Mouse (Mus musculus) ZHBTc4 (cell line): Measurements from ENCODE around the gene Ackr4.
A peak's percentile ranks its signal among the peaks of the same experiment; 100 is the strongest.

ENCODE experiments used
- DNase-seq: peaks from one replicate; pipeline ENCODE4 v3.0.0-alpha.2; 2011; ENCODE audit warnings: low read depth, low spot score

The Ackr4 gene

DNA sequence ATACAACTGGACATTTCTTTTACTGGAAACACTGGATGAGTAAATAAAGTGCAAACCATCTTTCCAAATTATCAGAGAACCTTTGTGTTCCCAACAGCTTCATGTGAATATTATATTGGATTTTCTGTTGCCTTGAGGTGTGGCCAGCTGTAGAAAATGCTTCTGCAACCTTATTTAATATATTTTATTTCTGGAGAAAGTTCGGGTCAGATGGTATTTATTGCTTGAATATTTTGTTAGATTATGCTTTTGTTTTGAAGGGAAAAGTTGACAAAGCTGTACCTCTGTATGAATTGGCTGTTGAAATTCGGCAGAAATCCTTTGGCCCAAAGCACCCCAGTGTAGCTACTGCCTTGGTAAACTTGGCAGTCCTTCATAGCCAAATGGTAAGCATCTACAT, 86.4 kb downstream of the Ackr4 start, which contains the start of gene Gm28305:
TSS of gene Gm28305 (plus strand) at position 301 of the 400 bp plus-strand sequence.
- DNase-seq: no peak

DNA sequence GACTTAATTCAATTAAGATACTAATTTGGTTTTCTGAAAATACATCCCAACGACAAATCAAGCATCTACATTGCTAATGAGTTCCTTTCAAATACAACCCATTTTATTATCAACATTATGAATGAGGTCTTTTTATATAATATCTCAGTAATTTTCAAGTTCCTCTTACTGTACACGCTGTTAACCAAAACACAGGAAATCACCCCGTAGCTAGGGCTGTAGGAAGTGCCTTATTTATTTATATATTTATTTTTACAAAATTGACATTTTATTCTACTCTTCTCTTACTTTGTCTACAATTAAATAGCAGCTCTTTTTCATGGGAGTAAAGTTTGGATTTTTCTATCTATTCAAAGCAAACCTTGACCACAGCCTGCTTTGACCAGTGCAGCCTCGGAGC, 87.0 kb downstream of the Ackr4 start:
- no peak for DNase-seq

GRCm38 (mm10) chr9:104039031-104039695, 87.6 kb downstream of the Ackr4 start:
- peak; percentile 58 for DNase-seq

DNA sequence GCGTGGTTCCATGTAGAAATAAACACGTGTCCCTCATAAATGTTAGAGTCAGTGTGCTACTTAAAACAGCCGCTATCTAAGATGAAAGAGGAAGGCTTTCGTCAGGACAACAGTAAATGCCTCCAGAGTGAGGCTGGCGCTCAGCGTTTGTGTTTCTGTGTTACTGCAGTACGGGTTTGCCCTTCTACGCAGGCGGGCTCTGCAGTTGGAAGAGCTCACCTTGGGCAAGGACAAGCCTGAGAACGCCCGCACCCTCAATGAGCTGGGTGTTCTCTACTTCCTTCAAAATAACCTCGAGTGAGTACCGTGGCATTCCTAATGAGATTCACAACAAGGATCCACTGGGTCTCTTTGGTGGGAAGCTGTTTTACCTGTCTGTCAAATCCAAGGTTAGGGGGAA, 88.5 kb downstream of the Ackr4 start:
- DNase-seq: peak; percentile 50

GRCm38 (mm10) chr9:104035261-104036015, 91.3 kb downstream of the Ackr4 start:
- DNase-seq: peak; percentile 95

- DNase-seq: no peak
These were observed 92.0 kb downstream of the Ackr4 start for GRCm38 (mm10) chr9:104034718-104035117.

DNA sequence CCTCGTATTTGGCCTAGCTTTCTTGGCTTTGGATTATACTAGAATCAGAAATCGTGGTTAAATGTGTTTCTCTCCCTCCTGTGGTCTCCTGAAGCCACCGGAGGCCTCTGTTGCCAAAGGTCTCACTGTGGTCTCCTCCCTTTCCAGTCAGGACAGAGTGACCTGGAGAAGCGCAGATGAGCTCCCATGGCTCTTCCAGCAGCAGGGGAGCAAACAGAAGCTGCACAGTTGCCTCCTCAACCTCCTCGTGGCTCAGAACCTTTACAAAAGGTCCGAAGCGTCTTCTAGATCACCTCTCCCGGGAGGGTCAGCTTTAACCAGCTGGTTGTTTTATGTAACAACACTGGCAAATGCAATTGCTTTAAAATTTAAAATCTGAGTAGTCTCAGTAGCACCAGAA, 92.5 kb downstream of the Ackr4 start:
- no peak for DNase-seq
